In genomic region chr8:90828987-90829740, GRCm38 (mm10) we compare ENCODE assay signal across 8 mouse cellular contexts. TPM values are rescaled to one million over a fixed set of nuclear protein-coding genes. Genes with fewer than 3 reads are reported as not detected.
DNase-seq lines count a peak whose midpoint lies in the region; ATAC-seq lines count a peak whose summit lies in the region.

No protein-coding gene starts in this region.

- ATAC-seq in intestine, embryonic 16.5 days, result peak; percentile 56
- peak; percentile 76 for ATAC-seq in midbrain, embryonic 15.5 days (replicated peaks)

- peak overlapping the region; percentile 66 for H3K4me3 ChIP-seq in erythroblast, embryonic 14.5 days (replicated peaks)
- peak overlapping the region; percentile 68 for H3K4me3 ChIP-seq in intestine, embryonic 16.5 days (ENCODE audit: low read length)
- peak overlapping the region; percentile 47 for H3K4me3 ChIP-seq in midbrain, embryonic 15.5 days

- DNase-seq in cerebellum, adult 11-12 months, result peak; percentile 48
- no peak for DNase-seq in cerebellum, postnatal 14 days
- peak; percentile 40 to 45 for DNase-seq in right cerebral cortex, adult 2 months (ENCODE audit: low spot score in 2 of 2)
- no peak for DNase-seq in right cerebral cortex, postnatal 4 days
- DNase-seq in gastrocnemius, postnatal 14 days, result no peak

- H3K9me3 ChIP-seq in erythroblast, embryonic 14.5 days (ENCODE audit: control insufficient read depth, low read length), result no peaks in the 10 kb centered on the region
- H3K9me3 ChIP-seq in intestine, embryonic 16.5 days (ENCODE audit: control insufficient read depth, low read length), result no peaks in the 10 kb centered on the region
- no peaks in the 10 kb centered on the region for H3K9me3 ChIP-seq in midbrain, embryonic 15.5 days

- peak overlapping the region; percentile 59 for H3K27ac ChIP-seq in intestine, embryonic 16.5 days (ENCODE audit: low read length)
- H3K27ac ChIP-seq in midbrain, embryonic 15.5 days, result peak overlapping the region; percentile 58; the same call in 1 of the 2 replicates

- peaks cover 25% of the 10 kb centered on the region for H3K4me1 ChIP-seq in erythroblast, embryonic 14.5 days (ENCODE audit: control insufficient read depth)
- H3K4me1 ChIP-seq in intestine, embryonic 16.5 days (ENCODE audit: control insufficient read depth, insufficient read depth, low read length), result peaks cover 19% of the 10 kb centered on the region
- H3K4me1 ChIP-seq in midbrain, embryonic 15.5 days, result peaks cover 18% of the 10 kb centered on the region

- peak overlapping the region; percentile 85 for H3K4me2 ChIP-seq in intestine, embryonic 16.5 days (ENCODE audit: low read depth, low read length)
- peak overlapping the region; percentile 76 for H3K4me2 ChIP-seq in midbrain, embryonic 15.5 days

- peak overlapping the region; percentile 82 for H3K9ac ChIP-seq in intestine, embryonic 16.5 days (ENCODE audit: low read depth, low read length)
- peak overlapping the region; percentile 45 for H3K9ac ChIP-seq in midbrain, embryonic 15.5 days

- H3K36me3 ChIP-seq in erythroblast, embryonic 14.5 days (ENCODE audit: control insufficient read depth), result no peaks in the 10 kb centered on the region
- H3K36me3 ChIP-seq in intestine, embryonic 16.5 days (ENCODE audit: control insufficient read depth, insufficient read depth, low read length), result no peaks in the 10 kb centered on the region
- no peaks in the 10 kb centered on the region for H3K36me3 ChIP-seq in midbrain, embryonic 15.5 days (replicated peaks)

- 5% methylated on average over 11 of the region's 11 CpGs for WGBS in intestine, embryonic 16.5 days
- 2% methylated on average over 11 of the region's 11 CpGs for WGBS in midbrain, embryonic 15.5 days

- H3K27me3 ChIP-seq in erythroblast, embryonic 14.5 days (ENCODE audit: control insufficient read depth), result no peaks in the 10 kb centered on the region
- H3K27me3 ChIP-seq in intestine, embryonic 16.5 days (replicated peaks; ENCODE audit: control insufficient read depth, insufficient read depth, low read length), result no peaks in the 10 kb centered on the region
- no peaks in the 10 kb centered on the region for H3K27me3 ChIP-seq in midbrain, embryonic 15.5 days (replicated peaks)

- intact Hi-C loops in gastrocnemius, postnatal 14 days (cut with DNase I; ENCODE audit: low total_unique reads), result loop anchor here (10.0 kb wide), 2 partner anchors 126 to 186 kb away; no protein-coding TSS in a partner anchor

RNA-seq across cellular contexts. Expression of gene Chd9, which starts 1.0 kb away (rescaled TPM):
- 0.03 and 0.08 TPM in 2 replicates for polyA plus RNA-seq in erythroblast, embryonic 14.5 days (2012)
- polyA plus RNA-seq in intestine, embryonic 16.5 days (2015; fragmentation: Nextera tagmentation; extraction: Ambion mirVana), result 283 and 397 TPM in 2 replicates
- 79.5 and 81.7 TPM in 2 replicates for polyA plus RNA-seq in midbrain, embryonic 15.5 days (2015; fragmentation: Nextera tagmentation; extraction: Ambion mirVana)
- 10 to 100 TPM; 41.1 to 76.7 TPM for total RNA-seq in gastrocnemius, postnatal 14 days (2021)

RNA-seq across cellular contexts. Expression of gene Gm19935, which starts 12.0 kb away (rescaled TPM):
- not detected in 2 replicates for polyA plus RNA-seq in erythroblast, embryonic 14.5 days (2012)
- 0.18 TPM in 1 of 2 replicates, not detected in the other for polyA plus RNA-seq in intestine, embryonic 16.5 days (2015; fragmentation: Nextera tagmentation; extraction: Ambion mirVana)
- 0.23 and 0.65 TPM in 2 replicates for polyA plus RNA-seq in midbrain, embryonic 15.5 days (2015; fragmentation: Nextera tagmentation; extraction: Ambion mirVana)
- total RNA-seq in gastrocnemius, postnatal 14 days (2021), result not detected

Comparison
In these comparisons a context has a peak if more than half of its experiments do, and no peak if none do; other contexts are left out.
1. DNase-seq: peak in cerebellum, adult 11-12 months (single experiment) and right cerebral cortex, adult 2 months (2 of 2); none in cerebellum, postnatal 14 days (0 of 2), right cerebral cortex, postnatal 4 days (single experiment) and gastrocnemius, postnatal 14 days (single experiment).
2. RNA of gene Chd9, which starts 1.0 kb away (polyA plus RNA-seq): 283 to 397 TPM in intestine, embryonic 16.5 days and 79.5 to 81.7 TPM in midbrain, embryonic 15.5 days; 0.03 to 0.08 TPM in erythroblast, embryonic 14.5 days; every median in the first group is over 10 times any median in the second.
3. Peak in every context shown above with its lines, with median percentiles within 50 percentile points of each other: H3K4me3 ChIP-seq.